Mouse (Mus musculus) intestine, postnatal 0 days (tissue): ENCODE data around the gene Rnf11. TPM values are rescaled to one million over a fixed set of nuclear protein-coding genes. Genes with fewer than 3 reads are reported as not detected.
A peak's percentile ranks its signal among the peaks of the same experiment; 100 is the strongest.

Experiments used
- ATAC-seq: fragments of 200-750 bp; cut with Nextera tagmentation; 2 replicates; pipeline ENCODE4 v1.8.0; 2017; ENCODE audit warnings: mild to moderate bottlenecking, moderate TSS enrichment, moderate library complexity
- H3K27ac ChIP-seq: fragments of 300-500 bp; sonication (generic); 2 replicates; pipeline ENCODE4 v1.5.1; 2014; ENCODE audit warnings: mild to moderate bottlenecking, low read depth, low read length, moderate library complexity
- H3K27me3 ChIP-seq: fragments of 300-500 bp; sonication (generic); replicated peaks from 2 replicates; pipeline ENCODE4 v1.6.1; 2014; ENCODE audit warnings: low read length, mixed read lengths; ENCODE audit not compliant: control insufficient read depth, insufficient read depth
- H3K36me3 ChIP-seq: fragments of 300-500 bp; sonication (generic); 2 replicates; pipeline ENCODE4 v1.6.1; 2014; ENCODE audit warnings: mild to moderate bottlenecking, moderate library complexity; ENCODE audit not compliant: control insufficient read depth, insufficient read depth
- H3K4me1 ChIP-seq: fragments of 300-500 bp; sonication (generic); replicated peaks from 2 replicates; pipeline ENCODE4 v1.6.1; 2014; ENCODE audit warnings: antibody characterized with exemption, low read length, mixed read lengths; ENCODE audit not compliant: control insufficient read depth, insufficient read depth
- H3K4me2 ChIP-seq: fragments of 300-500 bp; sonication (generic); replicated peaks from 2 replicates; pipeline ENCODE4 v1.6.1; 2014; ENCODE audit warnings: low read depth, mild to moderate bottlenecking, moderate library complexity
- H3K4me3 ChIP-seq: fragments of 300-500 bp; sonication (generic); 2 replicates; pipeline ENCODE4 v1.5.1; 2014; ENCODE audit warnings: low read depth, low read length
- H3K9ac ChIP-seq: fragments of 300-500 bp; sonication (generic); 2 replicates; pipeline ENCODE4 v1.6.1; 2014; ENCODE audit warnings: mild to moderate bottlenecking, low read depth, low read length
- H3K9me3 ChIP-seq: fragments of 300-500 bp; sonication (generic); 2 replicates; pipeline ENCODE4 v1.6.1; 2016; ENCODE audit warnings: mixed run types; ENCODE audit not compliant: control insufficient read depth
- CTCF ChIP-seq: sonication (generic); IDR thresholded peaks from 2 replicates; pipeline ENCODE4 v1.5.1; 2016; ENCODE audit warnings: low read depth, mild to moderate bottlenecking, control low read depth, antibody characterized with exemption, moderate library complexity
- WGBS: fragments of 180-500 bp; shearing (Covaris S2); extraction: QIAGEN DNeasy Blood & Tissue Kit; methylation state at CpG from one replicate; pipeline ENCODE4 v1.1.7; 2014; 5-methylcytosine and 5-hydroxymethylcytosine counted together
- polyA plus RNA-seq: library from polyadenylated mRNA; unstranded; fragments of >200 nt; fragmentation: Nextera tagmentation; extraction: Ambion mirVana; gene quantifications from 2 replicates; pipeline ENCODE4 v1.2.1, GENCODE M21; 2015

Gene Rnf11
- polyA plus RNA-seq, 1 experiment from 2014 or later = 36.0 TPM

DNA sequence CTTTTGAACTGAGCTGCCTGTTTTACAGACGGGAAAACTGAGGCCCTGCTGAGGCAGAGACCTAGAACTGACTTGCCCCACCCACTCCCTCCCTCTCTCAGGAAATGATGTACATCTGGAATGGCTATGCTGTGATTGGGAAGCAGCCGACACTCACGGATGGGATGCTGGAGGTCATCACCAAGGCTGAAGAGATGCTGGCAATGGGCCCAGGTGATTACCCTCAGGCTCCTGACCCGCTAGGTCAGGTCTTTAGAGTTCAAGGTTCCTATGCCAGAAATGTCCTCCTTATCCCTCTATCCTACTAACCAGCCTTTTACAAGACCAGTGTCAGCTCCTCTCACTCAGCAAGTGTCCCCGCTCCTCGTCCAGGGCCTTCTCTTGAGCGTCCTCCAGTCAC, 42.4 kb downstream of the Rnf11 start:
- WGBS = 84% methylated on average over 7 of the region's 7 CpGs
- Histone ChIP-seq H3K9ac (no peak overlapping the region), H3K4me2 (no peak overlapping the region), H3K4me1 (no peaks in the 10 kb centered on the region), H3K9me3 (no peaks in the 10 kb centered on the region), H3K36me3 (peaks cover 6% of the 10 kb centered on the region; the same call in 1 of the 2 replicates), H3K27ac (no peak overlapping the region), H3K27me3 (no peaks in the 10 kb centered on the region), H3K4me3 (no peak overlapping the region)
- TF ChIP-seq CTCF = no peak
- ATAC-seq = no peak

DNA sequence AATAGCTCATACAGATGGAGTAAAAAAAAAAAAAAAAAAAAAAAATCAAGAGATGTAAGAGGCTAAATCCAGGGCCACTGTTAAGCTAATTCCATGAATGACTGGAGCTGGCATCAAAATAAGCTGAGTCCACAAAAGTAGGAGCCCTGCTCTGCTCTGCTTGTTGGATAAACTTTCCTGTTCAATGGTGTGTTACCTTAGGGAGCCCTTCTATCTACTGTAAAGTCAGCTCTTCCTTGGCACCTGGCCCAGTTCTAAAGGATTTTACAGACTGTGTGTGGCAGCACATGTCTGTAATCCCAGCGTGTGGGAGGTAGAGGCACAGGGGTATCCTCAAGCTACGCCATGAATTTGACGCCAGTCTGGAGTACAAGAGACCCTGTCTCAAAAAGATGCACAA, 43.5 kb downstream of the Rnf11 start:
- H3K27ac ChIP-seq = no peak overlapping the region
- no peak for ATAC-seq
- no peak overlapping the region for H3K9ac ChIP-seq
- H3K9me3 ChIP-seq = no peaks in the 10 kb centered on the region
- H3K4me3 ChIP-seq = no peak overlapping the region
- H3K36me3 ChIP-seq = peaks cover 6% of the 10 kb centered on the region; the same call in 1 of the 2 replicates
- whole genome bisulfite sequencing = 89% methylated on average over 3 of the region's 3 CpGs
- no peak overlapping the region for H3K4me2 ChIP-seq
- H3K27me3 ChIP-seq = no peaks in the 10 kb centered on the region
- no peak for TF ChIP-seq CTCF
- H3K4me1 ChIP-seq = no peaks in the 10 kb centered on the region

DNA sequence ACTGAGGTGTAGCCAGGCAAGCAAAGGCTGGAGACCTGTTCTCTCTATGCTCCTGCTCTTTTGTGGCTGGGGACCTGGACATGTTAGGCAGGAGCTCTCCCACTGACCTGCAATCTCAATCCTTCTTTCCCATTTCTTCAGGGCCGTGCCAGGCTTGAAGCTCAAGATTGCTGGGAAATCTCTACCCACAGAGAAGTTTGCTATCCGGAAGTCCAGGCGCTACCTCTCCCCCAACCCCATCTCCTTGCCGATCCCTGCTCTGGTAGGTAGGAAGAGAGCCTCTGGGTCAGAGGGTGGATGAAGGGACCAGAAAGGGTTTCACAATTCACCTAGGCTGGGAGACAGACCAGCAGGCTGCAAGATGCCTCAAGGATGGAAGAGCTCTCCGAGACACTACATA, 44.1 kb downstream of the Rnf11 start:
- no peak overlapping the region for H3K4me2 ChIP-seq
- H3K36me3 ChIP-seq = peaks cover 6% of the 10 kb centered on the region; the same call in 1 of the 2 replicates
- ATAC-seq = no peak
- no peak for TF ChIP-seq CTCF
- H3K27ac ChIP-seq = no peak overlapping the region
- WGBS = 91% methylated on average over 5 of the region's 5 CpGs
- H3K9me3 ChIP-seq = no peaks in the 10 kb centered on the region
- H3K9ac ChIP-seq = no peak overlapping the region
- H3K4me1 ChIP-seq = no peaks in the 10 kb centered on the region
- no peak overlapping the region for H3K4me3 ChIP-seq
- no peaks in the 10 kb centered on the region for H3K27me3 ChIP-seq

DNA sequence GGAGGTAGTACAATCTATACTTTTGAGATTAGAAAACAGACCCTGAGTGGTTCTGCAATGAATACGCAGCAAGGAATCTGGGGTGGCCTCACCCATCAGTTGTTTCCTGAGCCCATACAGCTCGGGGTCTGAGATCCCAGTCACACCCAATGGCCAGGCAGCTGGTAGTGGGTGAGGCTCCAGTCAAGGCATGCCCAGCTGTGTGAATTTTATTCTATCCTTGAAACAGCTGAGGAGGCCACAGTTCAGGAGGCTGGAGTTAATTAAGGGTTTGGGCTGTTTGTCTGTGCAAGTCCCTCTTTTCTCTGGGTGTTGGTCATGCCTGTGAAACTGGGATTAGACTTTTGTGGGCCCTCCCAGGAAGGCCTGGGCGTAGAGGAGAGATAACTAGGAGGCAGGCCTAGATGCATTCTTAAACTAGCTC, 44.7 kb downstream of the Rnf11 start:
- Histone ChIP-seq H3K27ac (no peak overlapping the region), H3K9ac (no peak overlapping the region), H3K4me1 (no peaks in the 10 kb centered on the region), H3K9me3 (no peaks in the 10 kb centered on the region), H3K4me2 (no peak overlapping the region), H3K27me3 (no peaks in the 10 kb centered on the region), H3K36me3 (peaks cover 6% of the 10 kb centered on the region; the same call in 1 of the 2 replicates), H3K4me3 (no peak overlapping the region)
- no peak for ATAC-seq
- 57% methylated on average over 3 of the region's 3 CpGs for WGBS
- TF ChIP-seq CTCF = no peak

DNA sequence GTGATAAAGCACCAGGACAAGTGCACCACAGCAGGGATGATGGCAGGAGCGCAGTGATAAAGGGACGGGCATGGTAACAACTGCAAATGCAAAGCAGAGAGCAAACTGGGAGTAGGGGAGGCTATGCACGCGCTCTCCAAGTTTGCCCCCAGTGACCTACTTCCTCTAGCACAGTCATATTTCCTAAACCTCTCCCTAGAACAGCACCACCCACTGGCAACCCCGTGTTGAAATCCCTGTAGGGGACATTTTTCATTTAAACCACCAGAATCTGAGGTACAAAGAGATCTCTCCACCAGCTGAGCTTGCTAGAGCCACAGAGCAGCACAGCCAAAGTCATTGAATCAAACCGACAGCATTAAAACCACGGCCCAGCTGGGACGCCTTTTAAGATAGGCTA, 45.4 kb downstream of the Rnf11 start:
- H3K4me1 ChIP-seq = no peaks in the 10 kb centered on the region
- H3K36me3 ChIP-seq = peaks cover 6% of the 10 kb centered on the region; the same call in 1 of the 2 replicates
- H3K4me3 ChIP-seq = no peak overlapping the region
- no peak overlapping the region for H3K4me2 ChIP-seq
- H3K27me3 ChIP-seq = no peaks in the 10 kb centered on the region
- H3K9me3 ChIP-seq = no peaks in the 10 kb centered on the region
- H3K9ac ChIP-seq = no peak overlapping the region
- WGBS = 80% methylated on average over 8 of the region's 8 CpGs
- no peak for ATAC-seq
- TF ChIP-seq CTCF = 0 out of 2 replicates have a peak, but pooled peaks have one; percentile 23
- no peak overlapping the region for H3K27ac ChIP-seq

DNA sequence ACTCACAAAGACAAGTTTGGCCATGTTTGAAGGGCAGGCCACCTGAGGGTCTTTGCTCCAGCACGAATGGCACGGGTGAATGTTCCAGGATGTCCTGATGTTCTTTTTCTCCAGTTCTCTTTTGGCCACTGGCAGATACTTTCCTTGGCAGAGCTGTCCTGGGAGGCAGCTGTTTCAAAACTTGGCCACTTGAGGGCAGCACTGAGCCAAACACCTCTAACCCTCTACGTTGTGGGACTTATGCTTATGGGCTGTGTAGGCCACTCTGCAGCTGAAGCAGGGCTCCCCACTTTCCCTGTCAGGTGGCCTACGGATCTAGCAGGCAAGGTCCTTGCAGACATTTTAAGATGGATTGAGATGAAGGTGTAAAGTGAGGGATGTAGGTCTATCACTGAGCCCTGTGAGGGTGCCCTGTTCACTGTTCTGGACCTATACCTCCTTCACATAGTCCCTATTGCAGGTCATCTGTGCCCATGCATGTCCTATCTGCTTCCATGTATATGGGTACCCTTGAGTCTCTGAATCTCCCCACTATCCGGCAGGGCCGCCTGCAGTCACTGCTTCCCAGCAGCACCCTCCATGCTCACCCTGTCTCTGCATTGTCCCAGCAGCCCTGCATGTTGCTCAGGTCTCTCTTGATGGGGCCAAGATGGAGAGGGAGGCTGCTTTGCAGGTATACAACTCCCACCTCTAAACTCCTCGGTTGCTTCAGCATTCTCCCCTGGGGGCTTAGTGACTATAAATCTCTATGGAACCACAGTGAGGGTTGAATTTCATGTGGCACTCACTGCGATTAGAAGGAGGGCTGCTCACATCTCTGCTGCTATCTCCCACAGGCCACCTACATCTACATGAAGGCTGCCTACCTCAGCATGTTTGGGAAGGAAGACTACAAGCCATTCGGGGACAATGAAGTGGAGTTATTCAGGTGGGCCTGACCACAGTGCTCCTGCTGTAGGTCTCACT, 46.3 kb downstream of the Rnf11 start:
- 57% methylated on average over 9 of the region's 9 CpGs for WGBS
- peak; percentile 51; the same call in 1 of the 2 replicates for ATAC-seq

More for the DNA sequence above, 46.3 kb downstream of the Rnf11 start:
- Histone ChIP-seq H3K27ac (no peak overlapping the region), H3K9ac (no peak overlapping the region), H3K27me3 (no peaks in the 10 kb centered on the region), H3K36me3 (no peaks in the 10 kb centered on the region), H3K4me2 (no peak overlapping the region), H3K9me3 (no peaks in the 10 kb centered on the region), H3K4me3 (no peak overlapping the region), H3K4me1 (no peaks in the 10 kb centered on the region)
- peak; percentile 94 for TF ChIP-seq CTCF
